Mouse (Mus musculus): Measurements from ENCODE around the gene Nat14. TPM values are rescaled to one million over a fixed set of nuclear protein-coding genes. Genes with fewer than 3 reads are reported as not detected.
A peak's percentile ranks its signal among the peaks of the same experiment; 100 is the strongest.

Gene Nat14
- polyA plus RNA-seq, 1 experiment from 2014 or later, result 0.37 TPM

DNA sequence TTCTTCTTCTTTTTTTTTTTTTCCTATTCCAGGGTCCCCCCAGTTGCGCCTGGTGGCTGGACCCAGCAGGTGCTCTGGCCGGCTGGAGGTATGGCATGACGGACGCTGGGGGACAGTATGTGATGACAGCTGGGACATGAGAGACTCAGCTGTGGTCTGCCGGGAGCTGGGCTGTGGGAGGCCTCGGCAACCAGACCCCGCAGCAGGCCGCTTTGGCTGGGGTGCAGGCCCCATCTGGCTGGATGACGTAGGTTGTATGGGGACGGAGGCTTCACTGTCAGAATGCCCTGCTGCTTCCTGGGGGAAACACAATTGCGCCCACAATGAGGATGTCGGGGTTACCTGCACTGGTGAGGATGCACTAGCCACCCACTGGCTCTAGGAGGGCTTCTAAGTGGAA is 11.3 kb downstream of the Nat14 start:
- no peak overlapping the region for H3K4me2 ChIP-seq (ENCODE audit: low read depth, low read length)
- no peak for ATAC-seq (ENCODE audit: low read depth)
- H3K36me3 ChIP-seq (ENCODE audit: control insufficient read depth, insufficient read depth), result no peaks in the 10 kb centered on the region
- H3K4me3 ChIP-seq (ENCODE audit: low read depth, low read length), result no peak overlapping the region
- no peak overlapping the region for H3K27ac ChIP-seq (ENCODE audit: low read length)
- H3K9ac ChIP-seq (ENCODE audit: low read depth, low read length), result no peak overlapping the region
- WGBS (ENCODE audit: insufficient replicate concordance), result 70% methylated on average over 12 of the region's 12 CpGs
- H3K27me3 ChIP-seq (ENCODE audit: control insufficient read depth, insufficient read depth, low read depth, low read length), result no peaks in the 10 kb centered on the region
- no peaks in the 10 kb centered on the region for H3K9me3 ChIP-seq (replicated peaks; ENCODE audit: control insufficient read depth, low read length)
- no peaks in the 10 kb centered on the region for H3K4me1 ChIP-seq (ENCODE audit: control insufficient read depth, low read depth, low read length)

DNA sequence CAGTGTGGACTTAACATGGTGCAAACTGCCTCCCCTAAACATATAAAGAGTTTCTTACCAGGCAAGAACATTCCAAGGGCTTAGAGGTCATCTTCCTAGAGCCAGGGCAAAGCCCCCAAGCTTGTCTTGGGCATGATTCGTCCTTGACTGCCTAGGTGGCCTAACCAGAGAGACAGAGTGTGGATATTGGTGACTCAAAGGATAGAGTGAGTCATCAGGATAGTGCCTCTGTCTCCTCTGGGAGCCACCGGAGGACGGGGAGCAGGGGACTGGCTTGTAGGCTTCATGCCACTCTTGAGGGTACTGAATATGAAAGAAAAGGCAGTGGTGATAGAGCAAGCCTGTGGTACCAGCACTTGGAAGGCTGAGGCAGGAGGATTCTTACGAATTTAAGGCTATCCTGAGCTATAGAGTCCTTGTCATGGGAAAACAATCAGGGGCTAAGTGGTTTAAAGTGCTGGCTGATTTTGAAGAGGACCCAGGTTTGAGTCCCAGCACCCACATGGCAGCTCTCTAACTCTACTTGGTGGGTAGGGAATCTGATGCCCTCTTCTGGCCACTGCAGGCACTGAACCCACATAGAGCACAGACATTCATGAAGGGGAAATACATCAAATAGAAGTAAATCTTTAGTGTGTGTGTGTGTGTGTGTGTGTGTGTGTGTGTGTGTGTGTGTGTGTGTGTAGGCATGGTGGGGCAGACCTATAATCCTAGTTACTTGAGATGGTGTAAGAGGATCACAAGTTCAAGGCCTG is 12.5 kb downstream of the Nat14 start:
- no peak for ATAC-seq (ENCODE audit: low read depth)
- 56% methylated on average over 4 of the region's 4 CpGs for WGBS (ENCODE audit: insufficient replicate concordance)
- Histone ChIP-seq H3K4me2 (ENCODE audit: low read depth, low read length) (no peak overlapping the region), H3K27me3 (ENCODE audit: control insufficient read depth, insufficient read depth, low read depth, low read length) (no peaks in the 10 kb centered on the region), H3K9me3 (replicated peaks; ENCODE audit: control insufficient read depth, low read length) (no peaks in the 10 kb centered on the region), H3K36me3 (ENCODE audit: control insufficient read depth, insufficient read depth) (no peaks in the 10 kb centered on the region), H3K9ac (ENCODE audit: low read depth, low read length) (no peak overlapping the region), H3K4me3 (ENCODE audit: low read depth, low read length) (no peak overlapping the region), H3K4me1 (ENCODE audit: control insufficient read depth, low read depth, low read length) (no peaks in the 10 kb centered on the region), H3K27ac (ENCODE audit: low read length) (no peak overlapping the region)

DNA sequence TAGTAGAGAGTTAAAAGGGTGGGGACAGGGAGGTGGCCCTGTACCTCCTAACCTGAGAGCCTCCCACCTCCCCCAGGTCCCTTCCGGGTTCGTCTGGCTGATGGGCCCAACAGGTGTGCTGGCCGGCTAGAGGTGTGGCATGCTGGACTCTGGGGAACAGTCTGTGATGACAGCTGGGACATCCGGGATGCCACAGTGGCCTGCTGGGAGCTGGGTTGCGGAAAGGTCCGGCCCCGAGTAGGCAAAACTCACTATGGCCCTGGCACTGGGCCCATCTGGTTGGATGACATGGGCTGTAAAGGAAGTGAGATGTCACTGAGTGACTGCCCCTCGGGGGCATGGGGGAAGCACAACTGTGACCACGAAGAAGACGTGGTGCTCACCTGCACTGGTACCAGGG is 15.0 kb downstream of the Nat14 start:
- Histone ChIP-seq H3K27ac (ENCODE audit: low read length) (no peak overlapping the region), H3K27me3 (ENCODE audit: control insufficient read depth, insufficient read depth, low read depth, low read length) (no peaks in the 10 kb centered on the region), H3K9me3 (replicated peaks; ENCODE audit: control insufficient read depth, low read length) (no peaks in the 10 kb centered on the region), H3K9ac (ENCODE audit: low read depth, low read length) (no peak overlapping the region), H3K4me2 (ENCODE audit: low read depth, low read length) (no peak overlapping the region), H3K4me3 (ENCODE audit: low read depth, low read length) (no peak overlapping the region), H3K36me3 (ENCODE audit: control insufficient read depth, insufficient read depth) (no peaks in the 10 kb centered on the region), H3K4me1 (ENCODE audit: control insufficient read depth, low read depth, low read length) (no peaks in the 10 kb centered on the region)
- WGBS (ENCODE audit: insufficient replicate concordance), result 57% methylated on average over 10 of the region's 10 CpGs
- ATAC-seq (ENCODE audit: low read depth), result no peak

GRCm38 (mm10) chr7:4937392-4937791 is 15.6 kb downstream of the Nat14 start:
- no peaks in the 10 kb centered on the region for H3K36me3 ChIP-seq (ENCODE audit: control insufficient read depth, insufficient read depth)
- H3K4me2 ChIP-seq (ENCODE audit: low read depth, low read length), result no peak overlapping the region
- H3K4me1 ChIP-seq (ENCODE audit: control insufficient read depth, low read depth, low read length), result no peaks in the 10 kb centered on the region
- no peak overlapping the region for H3K27ac ChIP-seq (ENCODE audit: low read length)
- WGBS (ENCODE audit: insufficient replicate concordance), result 57% methylated on average over 9 of the region's 11 CpGs
- H3K9me3 ChIP-seq (replicated peaks; ENCODE audit: control insufficient read depth, low read length), result no peaks in the 10 kb centered on the region
- no peak overlapping the region for H3K9ac ChIP-seq (ENCODE audit: low read depth, low read length)
- H3K27me3 ChIP-seq (ENCODE audit: control insufficient read depth, insufficient read depth, low read depth, low read length), result no peaks in the 10 kb centered on the region
- H3K4me3 ChIP-seq (ENCODE audit: low read depth, low read length), result no peak overlapping the region
- no peak for ATAC-seq (ENCODE audit: low read depth)

DNA sequence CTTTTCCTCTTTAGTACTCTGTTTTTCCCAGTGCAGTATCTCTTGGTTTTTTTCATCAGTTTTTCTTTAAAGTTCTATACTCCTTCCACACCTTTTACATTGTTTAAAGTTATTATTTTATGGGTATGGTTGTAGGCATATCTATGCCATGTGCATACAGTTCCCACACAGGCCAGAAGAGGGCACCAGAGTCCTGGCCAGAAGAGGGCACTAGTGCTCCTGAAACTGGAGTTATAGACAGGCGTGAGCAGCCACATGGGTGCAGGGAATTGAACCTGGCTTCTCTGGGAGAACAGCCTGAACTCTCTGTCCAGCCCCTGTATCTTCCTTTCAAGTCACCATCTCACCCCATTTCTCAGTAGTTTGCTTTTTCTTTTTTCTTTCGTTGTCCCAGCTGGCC is 16.6 kb downstream of the Nat14 start:
- 18% methylated on average over 2 of the region's 2 CpGs for WGBS (ENCODE audit: insufficient replicate concordance)
- Histone ChIP-seq H3K27ac (ENCODE audit: low read length) (no peak overlapping the region), H3K9me3 (replicated peaks; ENCODE audit: control insufficient read depth, low read length) (no peaks in the 10 kb centered on the region), H3K4me2 (ENCODE audit: low read depth, low read length) (no peak overlapping the region), H3K27me3 (ENCODE audit: control insufficient read depth, insufficient read depth, low read depth, low read length) (no peaks in the 10 kb centered on the region), H3K4me1 (ENCODE audit: control insufficient read depth, low read depth, low read length) (no peaks in the 10 kb centered on the region), H3K4me3 (ENCODE audit: low read depth, low read length) (no peak overlapping the region), H3K9ac (ENCODE audit: low read depth, low read length) (no peak overlapping the region), H3K36me3 (ENCODE audit: control insufficient read depth, insufficient read depth) (no peaks in the 10 kb centered on the region)
- ATAC-seq (ENCODE audit: low read depth), result no peak

GRCm38 (mm10) chr7:4940068-4940479 is 18.2 kb downstream of the Nat14 start:
- H3K4me3 ChIP-seq (ENCODE audit: low read depth, low read length), result no peak overlapping the region
- no peaks in the 10 kb centered on the region for H3K36me3 ChIP-seq (ENCODE audit: control insufficient read depth, insufficient read depth)
- no peak overlapping the region for H3K27ac ChIP-seq (ENCODE audit: low read length)
- no peaks in the 10 kb centered on the region for H3K27me3 ChIP-seq (ENCODE audit: control insufficient read depth, insufficient read depth, low read depth, low read length)
- 13% methylated on average over 9 of the region's 9 CpGs for WGBS (ENCODE audit: insufficient replicate concordance)
- H3K4me2 ChIP-seq (ENCODE audit: low read depth, low read length), result no peak overlapping the region
- H3K9ac ChIP-seq (ENCODE audit: low read depth, low read length), result no peak overlapping the region
- ATAC-seq (ENCODE audit: low read depth), result peak; percentile 44; the same call in 1 of the 2 replicates
- no peaks in the 10 kb centered on the region for H3K9me3 ChIP-seq (replicated peaks; ENCODE audit: control insufficient read depth, low read length)
- no peaks in the 10 kb centered on the region for H3K4me1 ChIP-seq (ENCODE audit: control insufficient read depth, low read depth, low read length)

DNA sequence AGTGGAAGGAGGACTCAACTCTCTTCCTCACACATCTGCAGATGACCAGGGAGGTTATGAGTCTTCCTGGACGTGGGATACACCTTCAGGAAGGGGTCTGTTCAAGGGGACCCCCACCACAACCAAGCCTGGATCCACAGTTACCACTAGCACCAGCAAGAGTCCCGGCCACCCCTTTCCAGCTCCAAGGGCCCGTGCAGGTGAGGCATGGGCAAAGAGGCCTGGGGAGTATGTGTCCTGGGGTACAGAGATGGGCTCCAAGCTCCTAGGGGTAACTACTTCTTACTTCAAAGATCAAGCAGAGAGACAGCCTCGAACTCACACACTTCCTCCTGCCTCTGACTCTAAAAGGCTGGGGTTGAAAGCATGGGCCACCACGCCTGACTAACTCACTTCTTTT is 20.8 kb downstream of the Nat14 start:
- H3K27ac ChIP-seq (ENCODE audit: low read length), result no peak overlapping the region
- H3K36me3 ChIP-seq (ENCODE audit: control insufficient read depth, insufficient read depth), result no peaks in the 10 kb centered on the region
- no peaks in the 10 kb centered on the region for H3K9me3 ChIP-seq (replicated peaks; ENCODE audit: control insufficient read depth, low read length)
- no peak overlapping the region for H3K4me3 ChIP-seq (ENCODE audit: low read depth, low read length)
- no peak overlapping the region for H3K9ac ChIP-seq (ENCODE audit: low read depth, low read length)
- 29% methylated on average over 5 of the region's 5 CpGs for WGBS (ENCODE audit: insufficient replicate concordance)
- no peaks in the 10 kb centered on the region for H3K4me1 ChIP-seq (ENCODE audit: control insufficient read depth, low read depth, low read length)
- no peak overlapping the region for H3K4me2 ChIP-seq (ENCODE audit: low read depth, low read length)
- ATAC-seq (ENCODE audit: low read depth), result no peak
- H3K27me3 ChIP-seq (ENCODE audit: control insufficient read depth, insufficient read depth, low read depth, low read length), result no peaks in the 10 kb centered on the region

DNA sequence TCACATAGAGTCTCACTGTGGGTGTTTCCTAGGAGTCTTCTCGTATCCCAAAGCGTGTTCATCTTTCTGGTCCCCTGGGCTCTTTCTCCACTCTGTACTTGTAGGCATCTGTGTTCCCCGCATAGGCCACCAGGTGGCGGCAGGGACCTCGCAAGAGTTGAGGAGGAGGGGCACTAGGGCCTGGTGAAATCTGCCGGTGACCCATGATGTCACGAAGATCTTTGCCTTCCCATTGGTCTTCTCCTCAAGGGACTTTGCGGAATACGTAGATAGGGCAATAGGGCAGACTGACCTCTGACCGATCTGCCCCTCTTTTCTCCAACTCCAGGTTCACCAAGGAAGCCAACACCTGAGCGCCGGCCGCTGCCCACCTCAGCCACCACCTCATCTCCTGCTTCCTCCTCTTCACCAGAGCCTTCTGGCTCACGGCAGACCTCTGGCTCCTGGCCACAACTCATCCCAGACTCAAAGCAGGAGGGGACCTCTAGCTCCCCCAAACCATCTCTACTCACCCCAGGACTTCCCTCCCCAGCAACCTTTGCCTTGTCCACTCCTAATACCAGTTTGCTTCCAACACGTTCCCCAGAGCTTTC is 21.5 kb downstream of the Nat14 start:
- H3K36me3 ChIP-seq (ENCODE audit: control insufficient read depth, insufficient read depth), result no peaks in the 10 kb centered on the region
- peak overlapping the region; percentile 41 for H3K4me2 ChIP-seq (ENCODE audit: low read depth, low read length)
- 13% methylated on average over 15 of the region's 15 CpGs for WGBS (ENCODE audit: insufficient replicate concordance)
- no peaks in the 10 kb centered on the region for H3K27me3 ChIP-seq (ENCODE audit: control insufficient read depth, insufficient read depth, low read depth, low read length)
- no peak overlapping the region for H3K27ac ChIP-seq (ENCODE audit: low read length)
- H3K9ac ChIP-seq (ENCODE audit: low read depth, low read length), result no peak overlapping the region
- no peaks in the 10 kb centered on the region for H3K9me3 ChIP-seq (replicated peaks; ENCODE audit: control insufficient read depth, low read length)
- H3K4me1 ChIP-seq (ENCODE audit: control insufficient read depth, low read depth, low read length), result no peaks in the 10 kb centered on the region
- ATAC-seq (ENCODE audit: low read depth), result peak; percentile 79
- 0 out of 2 replicates have a peak overlapping the region, but pooled peaks have one; percentile 3 for H3K4me3 ChIP-seq (ENCODE audit: low read depth, low read length)

DNA sequence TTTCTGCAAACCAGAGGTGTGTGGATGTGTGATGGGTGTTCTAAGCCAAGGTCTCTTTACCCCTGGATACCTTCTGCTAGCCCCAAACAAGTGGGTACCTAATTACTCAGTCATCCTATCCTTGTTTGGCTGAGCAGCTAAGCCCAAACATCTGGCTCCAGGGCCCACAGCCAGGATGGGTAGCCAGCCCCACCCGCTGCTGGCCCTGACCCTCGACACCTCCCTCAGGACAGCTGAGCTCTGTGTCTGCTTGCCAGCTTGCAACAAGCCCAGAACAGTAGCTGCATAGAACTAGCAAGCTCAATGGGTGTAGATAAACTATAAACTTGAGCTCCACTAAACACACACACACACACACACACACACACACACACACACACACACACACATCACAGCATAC is 26.0 kb downstream of the Nat14 start:
- Histone ChIP-seq H3K27ac (ENCODE audit: low read length) (no peak overlapping the region), H3K4me3 (ENCODE audit: low read depth, low read length) (no peak overlapping the region), H3K4me1 (ENCODE audit: control insufficient read depth, low read depth, low read length) (no peaks in the 10 kb centered on the region), H3K9ac (ENCODE audit: low read depth, low read length) (no peak overlapping the region), H3K4me2 (ENCODE audit: low read depth, low read length) (no peak overlapping the region), H3K9me3 (replicated peaks; ENCODE audit: control insufficient read depth, low read length) (no peaks in the 10 kb centered on the region), H3K36me3 (ENCODE audit: control insufficient read depth, insufficient read depth) (no peaks in the 10 kb centered on the region), H3K27me3 (ENCODE audit: control insufficient read depth, insufficient read depth, low read depth, low read length) (no peaks in the 10 kb centered on the region)
- no peak for ATAC-seq (ENCODE audit: low read depth)
- WGBS (ENCODE audit: insufficient replicate concordance), result 49% methylated on average over 2 of the region's 2 CpGs

Measured in liver, embryonic 16.5 days (tissue).